Mouse (Mus musculus) olfactory bulb, adult 2 months (tissue): ENCODE measurements at regions not wholly inside any gene's neighbourhood (a gene's known extent, or its start where the extent isn't known, plus 50 kb on each side); places are given as distances from the start of the nearest gene placed in this dataset.

Experiments
- H3K27ac ChIP-seq: fragments of 200-500 bp; 2 replicates; pipeline ENCODE4 v1.5.1; 2012; ENCODE audit warnings: low read depth, low read length; ENCODE audit not compliant: insufficient read depth
- H3K4me1 ChIP-seq: fragments of 200-500 bp; 2 replicates; pipeline ENCODE4 v1.6.1; 2012; ENCODE audit warnings: low read length; ENCODE audit not compliant: control insufficient read depth, insufficient read depth
- H3K4me3 ChIP-seq: fragments of 200-500 bp; 2 replicates; pipeline ENCODE4 v1.5.1; 2012; ENCODE audit warnings: mild to moderate bottlenecking, low read depth, low read length, moderate library complexity; ENCODE audit not compliant: insufficient read depth
- CTCF ChIP-seq: fragments of 200-500 bp; IDR thresholded peaks from 2 replicates; pipeline ENCODE4 v1.5.1; 2012; ENCODE audit warnings: low read depth, mild to moderate bottlenecking, low read length, moderate library complexity; ENCODE audit not compliant: insufficient read depth
- POLR2A ChIP-seq: fragments of 200-500 bp; IDR thresholded peaks from 2 replicates; pipeline ENCODE4 v1.6.1; 2012; ENCODE audit warnings: mild to moderate bottlenecking, low read depth, low read length, moderate library complexity; ENCODE audit not compliant: insufficient read depth
- WGBS: fragments of 180-500 bp; shearing (Covaris S2); methylation state at CpG from one replicate; pipeline ENCODE4 v1.1.7; 2018; 5-methylcytosine and 5-hydroxymethylcytosine counted together

DNA sequence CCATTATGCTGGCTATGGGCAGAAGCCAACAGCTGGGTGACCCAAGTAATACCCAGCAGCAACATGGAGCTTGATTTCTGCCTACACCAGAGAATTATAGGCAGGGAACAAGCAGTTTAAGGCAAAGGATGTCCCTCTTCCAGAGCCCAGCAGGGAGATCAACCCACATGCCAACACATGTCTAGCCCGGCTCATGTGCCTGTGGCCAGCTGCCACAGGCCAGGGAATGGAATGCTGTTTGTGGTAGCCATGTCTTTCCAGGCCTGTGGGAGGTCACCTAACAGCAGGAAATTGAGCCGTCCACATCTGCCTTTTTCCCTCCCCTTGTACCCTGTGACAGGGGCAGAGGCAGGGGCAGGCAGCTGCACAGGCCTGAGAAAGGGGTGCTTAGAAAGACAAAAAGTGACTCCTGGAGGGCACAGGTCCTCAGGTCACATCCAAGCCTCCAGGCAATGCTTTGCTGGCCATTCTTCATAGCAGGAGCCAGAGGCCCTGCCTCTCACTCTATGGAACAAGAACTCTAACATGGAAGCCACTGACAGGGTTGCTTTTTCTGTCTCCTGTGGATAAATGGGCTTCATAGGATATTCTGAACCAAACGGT lies 163.8 kb downstream of the 3110018I06Rik start:
- Histone ChIP-seq H3K27ac (no peak overlapping the region), H3K4me3 (no peak overlapping the region), H3K4me1 (no peaks in the 10 kb centered on the region)
- 75% methylated on average over 3 of the region's 3 CpGs for WGBS
- TF ChIP-seq POLR2A (no peak), CTCF (no peak)

DNA sequence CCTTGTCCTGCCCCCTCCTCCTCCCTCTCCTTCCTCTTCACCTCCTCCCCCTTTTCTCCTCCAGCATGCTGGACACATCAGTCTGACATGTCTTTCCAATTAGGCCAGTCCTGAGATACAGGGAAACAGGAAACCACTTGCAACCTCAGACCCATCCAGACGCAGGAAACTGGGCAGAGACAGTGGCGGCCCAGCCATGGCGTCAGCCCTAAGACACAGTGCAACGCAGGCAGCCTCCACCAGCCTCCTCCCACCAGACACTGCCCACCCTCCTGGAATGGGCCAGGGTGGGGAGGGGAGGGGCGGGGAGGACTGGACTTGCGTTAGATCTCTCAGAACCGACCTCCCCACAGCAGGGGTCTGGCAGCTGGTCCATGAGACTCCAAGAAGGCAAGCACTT lies 164.7 kb downstream of the 3110018I06Rik start:
- TF ChIP-seq CTCF, result no peak
- no peak for TF ChIP-seq POLR2A
- no peaks in the 10 kb centered on the region for H3K4me1 ChIP-seq
- no peak overlapping the region for H3K27ac ChIP-seq
- H3K4me3 ChIP-seq, result no peak overlapping the region
- 68% methylated on average over 7 of the region's 7 CpGs for WGBS

DNA sequence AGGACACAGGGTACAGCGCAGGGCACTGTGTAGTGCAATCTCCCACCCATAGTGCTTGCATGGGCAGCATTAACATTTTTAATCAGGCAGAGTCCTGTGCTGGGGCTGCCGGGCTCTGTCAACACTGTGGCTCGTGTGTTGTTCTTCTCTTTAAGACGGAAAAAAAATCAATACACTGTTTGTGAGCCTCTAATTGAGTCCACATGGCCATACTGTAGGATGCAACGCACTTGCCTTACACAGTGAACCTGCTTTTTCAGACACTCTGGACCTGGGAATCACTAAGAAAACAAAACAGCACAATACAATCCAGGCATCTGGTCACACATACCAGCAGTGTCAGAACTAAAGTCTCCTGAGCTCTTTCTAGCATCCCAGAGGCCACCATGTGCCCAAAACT lies 168.4 kb downstream of the 3110018I06Rik start:
- Histone ChIP-seq H3K4me3 (no peak overlapping the region), H3K4me1 (no peaks in the 10 kb centered on the region), H3K27ac (no peak overlapping the region)
- TF ChIP-seq CTCF (no peak), POLR2A (no peak)
- WGBS, result 75% methylated on average over 5 of the region's 5 CpGs

DNA sequence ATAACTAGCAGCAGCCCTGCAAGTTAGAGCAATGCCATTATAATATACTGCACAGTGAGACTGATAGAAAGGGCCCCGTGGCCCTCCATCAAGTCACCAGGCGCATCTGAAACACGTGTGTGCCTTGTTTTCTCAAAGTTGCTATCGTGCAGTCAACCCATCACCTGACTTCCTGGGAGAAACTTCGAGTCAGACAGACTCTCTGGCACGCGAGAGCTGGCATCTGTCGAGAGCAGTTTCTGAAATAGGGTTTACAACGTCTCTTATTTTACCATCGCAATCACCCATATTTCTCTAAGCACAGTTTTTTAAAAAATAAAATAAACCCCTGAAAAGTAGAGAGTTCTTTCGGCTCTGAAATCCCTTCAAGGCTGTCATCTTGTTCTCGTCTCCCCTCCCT lies 169.8 kb downstream of the 3110018I06Rik start:
- WGBS, result 68% methylated on average over 12 of the region's 12 CpGs

DNA sequence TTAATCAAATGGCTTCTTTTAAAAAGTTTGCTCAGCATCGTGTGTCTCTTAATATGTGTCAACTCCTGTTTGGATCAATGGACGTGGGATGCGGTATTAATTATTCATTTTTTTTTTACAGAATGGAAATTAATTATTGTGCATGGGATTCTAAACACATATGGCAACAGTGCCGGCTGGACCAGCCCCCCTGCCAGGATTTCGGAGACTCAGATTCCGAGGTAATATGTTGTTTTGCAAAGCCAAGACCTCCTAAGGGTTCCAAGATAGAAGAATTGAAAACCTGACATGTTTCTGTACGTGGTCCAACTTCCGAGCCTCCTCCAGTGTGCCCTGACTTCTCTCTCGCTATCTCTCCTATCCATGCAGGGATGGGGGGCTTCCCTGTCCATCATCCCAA lies 170.4 kb downstream of the 3110018I06Rik start:
- Histone ChIP-seq H3K27ac (no peak overlapping the region), H3K4me1 (no peaks in the 10 kb centered on the region), H3K4me3 (no peak overlapping the region)
- TF ChIP-seq CTCF (no peak), POLR2A (no peak)
- 43% methylated on average over 9 of the region's 9 CpGs for WGBS

More for the DNA sequence above, 169.8 kb downstream of the 3110018I06Rik start:
- Histone ChIP-seq H3K4me1 (no peaks in the 10 kb centered on the region), H3K27ac (no peak overlapping the region), H3K4me3 (no peak overlapping the region)
- TF ChIP-seq CTCF, result no peak
- TF ChIP-seq POLR2A, result no peak

DNA sequence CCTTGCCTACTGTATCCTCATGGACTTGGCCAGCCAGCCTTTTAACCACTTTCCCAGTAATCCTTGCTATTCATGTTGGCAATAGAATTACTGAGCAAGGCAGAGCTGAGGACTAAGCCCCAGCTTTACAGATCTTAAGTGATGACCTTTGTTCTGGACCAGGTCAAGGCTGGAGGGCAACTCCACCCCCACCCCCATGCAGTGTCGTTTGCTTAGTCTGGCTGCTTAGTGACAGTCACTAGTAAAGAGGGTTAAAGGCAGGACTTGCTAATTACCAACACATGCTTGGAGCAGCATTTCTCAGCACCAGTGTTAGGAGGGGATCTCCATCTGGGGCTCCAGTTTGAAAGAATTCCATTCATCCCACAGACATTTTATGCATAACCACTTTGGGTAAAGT lies 174.2 kb downstream of the 3110018I06Rik start:
- WGBS, result 31% methylated on average over 1 of the region's 1 CpGs
- TF ChIP-seq CTCF (no peak), POLR2A (no peak)

DNA sequence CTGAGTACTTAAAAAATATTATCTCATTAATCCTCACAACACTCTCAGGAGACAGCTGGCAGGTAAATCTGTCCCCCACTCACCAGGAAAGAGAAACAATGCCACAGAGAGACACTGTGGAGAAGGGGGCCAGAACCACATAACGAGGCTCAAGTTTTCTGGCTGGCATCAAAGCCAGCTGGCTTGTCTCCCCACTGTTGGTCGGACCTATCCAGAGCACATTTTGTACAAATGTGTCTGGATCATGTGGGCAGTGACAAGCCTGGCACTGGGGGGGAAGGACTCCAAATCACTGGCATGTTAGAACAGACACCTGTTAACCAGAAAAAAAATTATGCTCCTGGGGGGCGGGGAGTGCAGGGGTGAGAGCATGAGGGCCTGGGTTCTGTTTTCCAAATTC lies 179.4 kb downstream of the 3110018I06Rik start:
- WGBS, result 78% methylated on average over 3 of the region's 3 CpGs
- Histone ChIP-seq H3K4me3 (no peak overlapping the region), H3K27ac (no peak overlapping the region), H3K4me1 (no peaks in the 10 kb centered on the region)
- TF ChIP-seq CTCF, result no peak

More for the DNA sequence above, 174.2 kb downstream of the 3110018I06Rik start:
- no peaks in the 10 kb centered on the region for H3K4me1 ChIP-seq
- H3K27ac ChIP-seq, result no peak overlapping the region
- no peak overlapping the region for H3K4me3 ChIP-seq

DNA sequence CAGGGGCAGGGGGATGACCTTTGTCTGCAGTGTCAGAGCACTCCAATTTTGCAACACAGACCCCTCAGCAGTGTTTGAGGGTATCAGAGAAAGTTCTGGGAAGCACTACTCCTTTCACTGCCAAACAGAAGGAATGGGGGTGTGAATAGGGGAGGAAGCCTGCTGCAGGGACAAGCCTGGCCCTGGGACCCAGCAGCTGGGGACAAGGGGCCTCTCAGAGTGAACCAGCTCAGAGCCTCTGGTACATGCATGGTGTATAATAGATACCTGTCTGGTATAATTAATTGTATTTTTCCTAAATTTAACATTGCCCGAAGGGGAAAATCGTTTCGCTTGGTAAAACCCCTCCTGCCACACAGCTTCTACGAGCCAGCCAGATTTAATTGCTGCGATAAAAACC lies 180.6 kb downstream of the 3110018I06Rik start:
- no peak for TF ChIP-seq POLR2A
- no peak for TF ChIP-seq CTCF
- WGBS, result 71% methylated on average over 5 of the region's 5 CpGs

DNA sequence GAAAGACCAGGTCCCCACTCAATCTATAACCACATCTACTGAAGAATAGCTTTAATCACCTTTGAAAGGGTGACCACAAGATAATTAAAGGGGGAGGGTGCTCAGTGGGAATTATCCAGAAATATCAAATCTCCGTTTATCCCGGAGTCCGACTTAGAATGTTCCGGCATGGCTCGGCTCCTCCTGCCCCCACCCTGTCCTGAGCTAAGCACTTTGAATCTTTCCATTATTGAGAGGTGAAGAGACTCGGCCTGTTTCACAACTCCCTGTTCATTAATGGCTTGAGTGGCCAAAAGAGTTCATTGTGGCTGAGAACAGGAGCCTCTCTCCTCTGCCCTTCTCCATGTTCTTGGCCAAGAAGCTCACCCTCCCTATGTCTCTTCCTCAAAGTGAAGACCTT lies 181.0 kb downstream of the 3110018I06Rik start:
- WGBS, result 73% methylated on average over 6 of the region's 6 CpGs
- Histone ChIP-seq H3K4me1 (no peaks in the 10 kb centered on the region), H3K4me3 (no peak overlapping the region), H3K27ac (no peak overlapping the region)
- no peak for TF ChIP-seq POLR2A
- no peak for TF ChIP-seq CTCF

More for the DNA sequence above, 180.6 kb downstream of the 3110018I06Rik start:
- Histone ChIP-seq H3K4me1 (no peaks in the 10 kb centered on the region), H3K27ac (no peak overlapping the region), H3K4me3 (no peak overlapping the region)

DNA sequence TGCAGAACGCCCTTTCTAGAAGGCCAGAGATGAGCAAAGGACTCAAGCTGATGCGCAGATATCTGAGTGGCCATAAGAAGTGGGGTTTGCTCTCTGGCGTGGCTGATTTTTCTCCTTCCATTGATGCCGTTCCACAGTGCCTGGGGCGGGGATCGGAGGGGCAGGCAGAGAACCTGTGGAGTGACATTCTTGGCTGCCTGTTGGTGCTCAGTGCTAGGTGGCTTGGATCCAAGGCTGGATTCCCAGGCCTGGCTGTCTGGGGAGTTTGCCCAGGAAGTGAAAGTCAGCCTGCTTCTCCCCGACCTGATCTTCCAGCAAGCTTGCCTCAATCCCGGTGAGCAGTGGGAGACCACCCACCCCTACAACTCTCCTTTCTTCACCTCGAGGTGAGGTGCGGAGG lies 181.5 kb downstream of the 3110018I06Rik start:
- WGBS, result 69% methylated on average over 10 of the region's 10 CpGs
- TF ChIP-seq CTCF (no peak), POLR2A (no peak)

More for the DNA sequence above, 181.5 kb downstream of the 3110018I06Rik start:
- Histone ChIP-seq H3K4me1 (no peaks in the 10 kb centered on the region), H3K4me3 (no peak overlapping the region), H3K27ac (no peak overlapping the region)
